In genomic region chr13:109907634-109908033, GRCm38 (mm10) we compare ENCODE assay signal across 8 mouse cellular contexts.
DNase-seq lines count a peak whose midpoint lies in the region; ATAC-seq and TF ChIP-seq lines count a peak whose summit lies in the region.

No protein-coding gene starts in this region.

- H3K36me3 ChIP-seq in heart, embryonic 11.5 days (ENCODE audit: control insufficient read depth, insufficient read depth, low read length), result no peaks in the 10 kb centered on the region
- no peaks in the 10 kb centered on the region for H3K36me3 ChIP-seq in heart, embryonic 10.5 days

- no peak overlapping the region for H3K9ac ChIP-seq in heart, embryonic 11.5 days (ENCODE audit: low read depth, low read length)

- no peak for TF ChIP-seq POLR2A in cortical plate, adult 2 months (IDR thresholded peaks at IDR 0.05; ENCODE audit: extremely low read depth, insufficient read depth, low read length)

- no peaks in the 10 kb centered on the region for H3K27me3 ChIP-seq in heart, embryonic 11.5 days (ENCODE audit: control insufficient read depth, insufficient read depth, low read length)
- H3K27me3 ChIP-seq in heart, embryonic 10.5 days (ENCODE audit: insufficient read depth, poor library complexity, severe bottlenecking), result no peaks in the 10 kb centered on the region

- 25% methylated on average over 9 of the region's 9 CpGs for WGBS in heart, embryonic 11.5 days (ENCODE audit: insufficient replicate concordance)
- 28% methylated on average over 9 of the region's 9 CpGs for WGBS in heart, embryonic 10.5 days

- no peak; the same call in 1 of the 2 replicates for ATAC-seq in heart, embryonic 11.5 days (replicated peaks; ENCODE audit: insufficient number of reproducible peaks, low FRiP score, low TSS enrichment)

- TF ChIP-seq CTCF in cortical plate, adult 2 months (IDR thresholded peaks at IDR 0.05; ENCODE audit: extremely low read depth, insufficient read depth, low read length), result peak; percentile 80

- peak; percentile 93 for DNase-seq in heart, adult 11 months
- peak; percentile 67 to 90 for DNase-seq in adrenal gland, adult (ENCODE audit: inconsistent age in 2 of 2, low spot score in 1 of 2)
- peak; percentile 87 for DNase-seq in heart, embryonic 10.5 days (ENCODE audit: low spot score)
- peak; percentile 60 to 80 for DNase-seq in layer of hippocampus, postnatal 25 days (ENCODE audit: extremely low spot score in 1 of 2, low spot score in 1 of 2)
- peak; percentile 68 to 82 for DNase-seq in lung, postnatal 4 days
- DNase-seq in spleen, postnatal 4 days (ENCODE audit: low spot score in 2 of 2), result peak; percentile 81 to 88

- no peaks in the 10 kb centered on the region for H3K9me3 ChIP-seq in heart, embryonic 11.5 days (replicated peaks; ENCODE audit: control insufficient read depth, low read length)
- H3K9me3 ChIP-seq in heart, embryonic 10.5 days, result no peaks in the 10 kb centered on the region

- H3K4me2 ChIP-seq in heart, embryonic 11.5 days, result no peak overlapping the region

- H3K4me3 ChIP-seq in heart, embryonic 11.5 days (ENCODE audit: low read depth, low read length), result no peak overlapping the region
- H3K4me3 ChIP-seq in cortical plate, adult 2 months (ENCODE audit: insufficient read depth, low read length), result no peak overlapping the region
- H3K4me3 ChIP-seq in heart, embryonic 10.5 days, result no peak overlapping the region

- peaks cover 25% of the 10 kb centered on the region for H3K4me1 ChIP-seq in heart, embryonic 11.5 days (ENCODE audit: control insufficient read depth, insufficient read depth, low read length)
- no peaks in the 10 kb centered on the region; the same call in 1 of the 2 replicates for H3K4me1 ChIP-seq in cortical plate, adult 2 months (ENCODE audit: control insufficient read depth, insufficient read depth, low read length)
- H3K4me1 ChIP-seq in heart, embryonic 10.5 days, result peaks cover 54% of the 10 kb centered on the region

- no peak overlapping the region for H3K27ac ChIP-seq in heart, embryonic 11.5 days (ENCODE audit: low read depth, low read length)
- H3K27ac ChIP-seq in cortical plate, adult 2 months (ENCODE audit: insufficient read depth, low read length), result no peak overlapping the region
- H3K27ac ChIP-seq in heart, embryonic 10.5 days, result no peak overlapping the region
